Mouse (Mus musculus): ENCODE measurements around the gene Tubgcp6. TPM values are rescaled to one million over a fixed set of nuclear protein-coding genes. Genes with fewer than 3 reads are reported as not detected.

Gene Tubgcp6
- polyA plus RNA-seq, 1 experiment from 2014 or later = 17.0 TPM

- Histone ChIP-seq H3K4me1 (ENCODE audit: control insufficient read depth, insufficient read depth, low read length) (peaks cover 9% of the 10 kb centered on the region), H3K36me3 (ENCODE audit: control insufficient read depth, insufficient read depth, low read length) (no peaks in the 10 kb centered on the region), H3K9me3 (replicated peaks; ENCODE audit: control insufficient read depth, low read length) (no peaks in the 10 kb centered on the region), H3K27ac (ENCODE audit: low read depth, low read length) (peak overlapping the region; percentile 27; the same call in 1 of the 2 replicates), H3K27me3 (replicated peaks; ENCODE audit: control insufficient read depth, insufficient read depth, low read length) (no peaks in the 10 kb centered on the region), H3K9ac (ENCODE audit: low read length) (peak overlapping the region; percentile 83), H3K4me3 (ENCODE audit: low read depth, low read length) (peak overlapping the region; percentile 75), H3K4me2 (ENCODE audit: low read length) (peak overlapping the region; percentile 91)
- 4% methylated on average over 45 of the region's 48 CpGs for WGBS
- peak; percentile 66 for ATAC-seq
- peak; percentile 62 for DNase-seq (ENCODE audit: low spot score)
Measured at GRCm38 (mm10) chr15:89060032-89060681, 62.8 kb downstream of the Tubgcp6 start.

GRCm38 (mm10) chr15:89059161-89059931 lies 63.6 kb downstream of the Tubgcp6 start, which contains the start of gene Panx2:
TSS of gene Panx2 (plus strand) at chr15:89059734.
- Histone ChIP-seq H3K4me3 (ENCODE audit: low read depth, low read length) (peak within 1 kb of the TSS; percentile 75), H3K4me1 (ENCODE audit: control insufficient read depth, insufficient read depth, low read length) (peaks cover 9% of the 10 kb centered on the region), H3K9ac (ENCODE audit: low read length) (peak within 1 kb of the TSS; percentile 83), H3K36me3 (ENCODE audit: control insufficient read depth, insufficient read depth, low read length) (no peaks in the 10 kb centered on the region), H3K27me3 (replicated peaks; ENCODE audit: control insufficient read depth, insufficient read depth, low read length) (no peaks in the 10 kb centered on the region), H3K9me3 (replicated peaks; ENCODE audit: control insufficient read depth, low read length) (no peaks in the 10 kb centered on the region), H3K27ac (ENCODE audit: low read depth, low read length) (peak within 1 kb of the TSS; percentile 27; the same call in 1 of the 2 replicates), H3K4me2 (ENCODE audit: low read length) (peak within 1 kb of the TSS; percentile 91)
- ATAC-seq (peak; percentile 52), DNase-seq (ENCODE audit: low spot score) (peak; percentile 51)
- WGBS = 1% methylated on average over 42 of the region's 57 CpGs

GRCm38 (mm10) chr15:89058736-89059135 lies 64.2 kb downstream of the Tubgcp6 start:
- Histone ChIP-seq H3K9ac (ENCODE audit: low read length) (peak overlapping the region; percentile 83; the same call in 1 of the 2 replicates), H3K4me3 (ENCODE audit: low read depth, low read length) (peak overlapping the region; percentile 75; the same call in 1 of the 2 replicates), H3K4me2 (ENCODE audit: low read length) (peak overlapping the region; percentile 91), H3K27me3 (replicated peaks; ENCODE audit: control insufficient read depth, insufficient read depth, low read length) (no peaks in the 10 kb centered on the region), H3K4me1 (ENCODE audit: control insufficient read depth, insufficient read depth, low read length) (peaks cover 9% of the 10 kb centered on the region), H3K36me3 (ENCODE audit: control insufficient read depth, insufficient read depth, low read length) (no peaks in the 10 kb centered on the region), H3K9me3 (replicated peaks; ENCODE audit: control insufficient read depth, low read length) (no peaks in the 10 kb centered on the region), H3K27ac (ENCODE audit: low read depth, low read length) (no peak overlapping the region)
- DNase-seq (ENCODE audit: low spot score) (no peak), ATAC-seq (no peak)
- 26% methylated on average over 6 of the region's 6 CpGs for WGBS

GRCm38 (mm10) chr15:89054666-89055065 lies 68.2 kb downstream of the Tubgcp6 start:
- WGBS = 87% methylated on average over 7 of the region's 7 CpGs
- no peak overlapping the region for H3K4me2 ChIP-seq (ENCODE audit: low read length)
- ATAC-seq = no peak

More at GRCm38 (mm10) chr15:89054666-89055065, 68.2 kb downstream of the Tubgcp6 start:
- no peak overlapping the region for H3K27ac ChIP-seq (ENCODE audit: low read depth, low read length)
- no peak for DNase-seq (ENCODE audit: low spot score)
- H3K4me1 ChIP-seq (ENCODE audit: control insufficient read depth, insufficient read depth, low read length) = peaks cover 4% of the 10 kb centered on the region
- no peak overlapping the region for H3K4me3 ChIP-seq (ENCODE audit: low read depth, low read length)
- H3K27me3 ChIP-seq (replicated peaks; ENCODE audit: control insufficient read depth, insufficient read depth, low read length) = no peaks in the 10 kb centered on the region
- no peak overlapping the region for H3K9ac ChIP-seq (ENCODE audit: low read length)
- H3K36me3 ChIP-seq (ENCODE audit: control insufficient read depth, insufficient read depth, low read length) = no peaks in the 10 kb centered on the region
- H3K9me3 ChIP-seq (replicated peaks; ENCODE audit: control insufficient read depth, low read length) = no peaks in the 10 kb centered on the region

Small RNA genes within 50 kb of the gene (microRNA-seq; reads per million reads assigned to microRNA genes)
- 0.40 reads per million for gene Mir7118

Other genes with a start within 250 kb of the Tubgcp6 start
- gene Ttll8, start 168.7 kb downstream of the Tubgcp6 start, polyA plus RNA-seq (2014; fragmentation: Nextera tagmentation; extraction: Ambion mirVana) = 0.17 TPM in 1 of 2 replicates, not detected in the other
- 20.5 and 22.9 TPM in 2 replicates for gene Mlc1, start 144.1 kb downstream of the Tubgcp6 start, polyA plus RNA-seq (2014; fragmentation: Nextera tagmentation; extraction: Ambion mirVana)
- gene Mov10l1, start 140.2 kb downstream of the Tubgcp6 start, polyA plus RNA-seq (2014; fragmentation: Nextera tagmentation; extraction: Ambion mirVana) = not detected in 2 replicates
- 2.3 and 2.7 TPM in 2 replicates for gene Panx2, start 63.4 kb downstream of the Tubgcp6 start, polyA plus RNA-seq (2014; fragmentation: Nextera tagmentation; extraction: Ambion mirVana)
- gene Trabd, start 48.0 kb downstream of the Tubgcp6 start, polyA plus RNA-seq (2014; fragmentation: Nextera tagmentation; extraction: Ambion mirVana) = 39.7 and 40.3 TPM in 2 replicates
- 20.9 and 24.7 TPM in 2 replicates for gene Selenoo, start 34.0 kb downstream of the Tubgcp6 start, polyA plus RNA-seq (2014; fragmentation: Nextera tagmentation; extraction: Ambion mirVana)
- gene Hdac10, start 5.6 kb upstream of the Tubgcp6 start, polyA plus RNA-seq (2014; fragmentation: Nextera tagmentation; extraction: Ambion mirVana) = 18.4 and 25.4 TPM in 2 replicates
- gene Mapk12, start 17.6 kb upstream of the Tubgcp6 start, polyA plus RNA-seq (2014; fragmentation: Nextera tagmentation; extraction: Ambion mirVana) = 4.8 and 5.1 TPM in 2 replicates
- gene Mapk11, start 26.5 kb upstream of the Tubgcp6 start, polyA plus RNA-seq (2014; fragmentation: Nextera tagmentation; extraction: Ambion mirVana) = 28.1 and 30.1 TPM in 2 replicates
- 101 TPM in 2 replicates for gene Plxnb2, start 57.7 kb upstream of the Tubgcp6 start, polyA plus RNA-seq (2014; fragmentation: Nextera tagmentation; extraction: Ambion mirVana)
- 39.0 and 49.2 TPM in 2 replicates for gene Dennd6b, start 73.4 kb upstream of the Tubgcp6 start, polyA plus RNA-seq (2014; fragmentation: Nextera tagmentation; extraction: Ambion mirVana)
- 69.4 and 77.1 TPM in 2 replicates for gene Ppp6r2, start 88.4 kb upstream of the Tubgcp6 start, polyA plus RNA-seq (2014; fragmentation: Nextera tagmentation; extraction: Ambion mirVana)
- gene Sbf1, start 192.2 kb upstream of the Tubgcp6 start, polyA plus RNA-seq (2014; fragmentation: Nextera tagmentation; extraction: Ambion mirVana) = 61.8 and 82.8 TPM in 2 replicates
- gene Adm2, start 199.6 kb upstream of the Tubgcp6 start, polyA plus RNA-seq (2014; fragmentation: Nextera tagmentation; extraction: Ambion mirVana) = not detected in 2 replicates
- gene Miox, start 211.3 kb upstream of the Tubgcp6 start, polyA plus RNA-seq (2014; fragmentation: Nextera tagmentation; extraction: Ambion mirVana) = not detected in 2 replicates
- 19.9 and 22.1 TPM in 2 replicates for gene Lmf2, start 232.5 kb upstream of the Tubgcp6 start, polyA plus RNA-seq (2014; fragmentation: Nextera tagmentation; extraction: Ambion mirVana)
- 132 and 141 TPM in 2 replicates for gene Ncaph2, start 232.6 kb upstream of the Tubgcp6 start, polyA plus RNA-seq (2014; fragmentation: Nextera tagmentation; extraction: Ambion mirVana)

Measured in forebrain, embryonic 14.5 days (tissue).